In the genomic region with DNA sequence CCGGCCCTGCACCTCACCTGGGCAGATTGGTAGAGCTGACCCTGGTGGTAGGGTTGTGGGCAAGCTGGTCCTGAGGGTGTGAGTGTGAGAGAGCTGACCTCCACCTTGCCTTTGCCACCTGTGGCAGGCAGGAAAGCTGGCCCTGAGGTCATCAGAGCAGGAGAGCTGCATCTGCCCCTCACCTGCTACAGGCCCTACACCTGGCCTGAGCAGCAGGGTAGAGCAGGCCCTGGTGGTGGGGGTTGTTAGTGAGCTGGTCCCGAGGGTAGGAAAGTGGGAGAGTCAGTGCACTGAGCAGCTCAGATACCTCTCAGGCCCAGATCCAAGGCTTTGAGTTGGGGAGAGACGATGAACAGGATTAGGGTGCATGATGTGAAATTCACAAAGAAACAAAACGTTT, we compare ENCODE assay signal across 25 mouse cellular contexts. TPM values are rescaled to one million over a fixed set of nuclear protein-coding genes. Genes with fewer than 3 reads are reported as not detected.
DNase-seq lines count a peak whose midpoint lies in the region; ATAC-seq and TF ChIP-seq lines count a peak whose summit lies in the region.
"Had no signal": no experiment of that assay in that cellular context is flagged by ENCODE, and none has a peak within 500 bp of the region (broad histone marks: within the 10 kb centered on the region; RNA-seq: fewer than 3 reads in every experiment).

No protein-coding gene starts in this region.

- TF ChIP-seq EP300 in liver, postnatal 0 days (IDR thresholded peaks at IDR 0.05; ENCODE audit: low read depth): no peak

- no peak for DNase-seq in forebrain, embryonic 10.5 days (ENCODE audit: extremely low spot score, low spot score)
- no peak for DNase-seq in lung, postnatal 4 days
- DNase-seq in liver, postnatal 0 days: no peak
- no peak for DNase-seq in left cerebral cortex, postnatal 4 days
- DNase-seq: cerebellum, adult 9-10 months; gastrocnemius, adult 2 months; right cerebral cortex, postnatal 25 days; thymus, adult 18-20 months had no signal

- H3K4me3 ChIP-seq in forebrain, embryonic 16.5 days (replicated peaks; ENCODE audit: low read length): no peak overlapping the region
- H3K4me3 ChIP-seq in forebrain, embryonic 10.5 days: no peak overlapping the region
- H3K4me3 ChIP-seq in intestine, postnatal 0 days (ENCODE audit: low read depth, low read length): no peak overlapping the region
- no peak overlapping the region for H3K4me3 ChIP-seq in intestine, embryonic 16.5 days (ENCODE audit: low read length)
- H3K4me3 ChIP-seq in lung, embryonic 16.5 days (ENCODE audit: low read length): no peak overlapping the region
- no peak overlapping the region for H3K4me3 ChIP-seq in liver, postnatal 0 days (ENCODE audit: low read depth, low read length)
- H3K4me3 ChIP-seq: erythroblast, embryonic 14.5 days; gastrocnemius, adult 2 months; heart, embryonic 15.5 days; intestine, embryonic 15.5 days had no signal

- no peaks in the 10 kb centered on the region for H3K36me3 ChIP-seq in forebrain, embryonic 16.5 days (ENCODE audit: control insufficient read depth, insufficient read depth)
- H3K36me3 ChIP-seq in forebrain, embryonic 10.5 days (replicated peaks): no peaks in the 10 kb centered on the region
- peaks cover 38% of the 10 kb centered on the region for H3K36me3 ChIP-seq in intestine, postnatal 0 days (ENCODE audit: control insufficient read depth, insufficient read depth)
- 0 out of 2 replicates have a peak, but pooled peaks cover 6% of the 10 kb centered on the region for H3K36me3 ChIP-seq in intestine, embryonic 16.5 days (ENCODE audit: control insufficient read depth, insufficient read depth, low read length)
- H3K36me3 ChIP-seq in lung, embryonic 16.5 days (ENCODE audit: control insufficient read depth, insufficient read depth, low read length): no peaks in the 10 kb centered on the region
- peaks cover 76% of the 10 kb centered on the region for H3K36me3 ChIP-seq in liver, postnatal 0 days (replicated peaks; ENCODE audit: insufficient read depth, low read length)
- H3K36me3 ChIP-seq: heart, embryonic 15.5 days had no signal

- no peak for TF ChIP-seq CTCF in intestine, postnatal 0 days (IDR thresholded peaks at IDR 0.05; ENCODE audit: low read depth)
- no peak for TF ChIP-seq CTCF in liver, postnatal 0 days (IDR thresholded peaks at IDR 0.05; ENCODE audit: low read depth)

- ATAC-seq in forebrain, embryonic 16.5 days: 0 out of 2 replicates have a peak, but pooled peaks have one; percentile 33
- peak; percentile 34; the same call in 1 of the 2 replicates for ATAC-seq in intestine, postnatal 0 days
- no peak; the same call in 1 of the 2 replicates for ATAC-seq in intestine, embryonic 16.5 days
- ATAC-seq in lung, embryonic 16.5 days (ENCODE audit: low read depth): 0 out of 2 replicates have a peak, but pooled peaks have one; percentile 15
- 0 out of 2 replicates have a peak, but pooled peaks have one; percentile 5 for ATAC-seq in liver, postnatal 0 days
- ATAC-seq: activated CD4-positive, CD25-positive, alpha-beta regulatory T cell, adult 4 months; intestine, embryonic 15.5 days had no signal

- H3K4me1 ChIP-seq in forebrain, embryonic 16.5 days (replicated peaks; ENCODE audit: control insufficient read depth, insufficient read depth, low read length): no peaks in the 10 kb centered on the region
- peaks cover 4% of the 10 kb centered on the region; the same call in 1 of the 2 replicates for H3K4me1 ChIP-seq in forebrain, embryonic 10.5 days
- H3K4me1 ChIP-seq in intestine, postnatal 0 days (replicated peaks; ENCODE audit: control insufficient read depth, insufficient read depth, low read length): no peaks in the 10 kb centered on the region
- H3K4me1 ChIP-seq in intestine, embryonic 16.5 days (ENCODE audit: control insufficient read depth, insufficient read depth, low read length): no peaks in the 10 kb centered on the region
- H3K4me1 ChIP-seq in lung, embryonic 16.5 days (replicated peaks; ENCODE audit: control insufficient read depth, insufficient read depth, low read length): no peaks in the 10 kb centered on the region
- H3K4me1 ChIP-seq in liver, postnatal 0 days (ENCODE audit: insufficient read depth): no peaks in the 10 kb centered on the region
- H3K4me1 ChIP-seq: heart, embryonic 15.5 days; intestine, embryonic 15.5 days had no signal

- no peaks in the 10 kb centered on the region for H3K9me3 ChIP-seq in forebrain, embryonic 16.5 days (ENCODE audit: control insufficient read depth, low read length)
- 0 out of 2 replicates have a peak, but pooled peaks cover 3% of the 10 kb centered on the region for H3K9me3 ChIP-seq in forebrain, embryonic 10.5 days
- no peaks in the 10 kb centered on the region for H3K9me3 ChIP-seq in intestine, postnatal 0 days (ENCODE audit: control insufficient read depth)
- no peaks in the 10 kb centered on the region for H3K9me3 ChIP-seq in intestine, embryonic 16.5 days (ENCODE audit: control insufficient read depth, low read length)
- no peaks in the 10 kb centered on the region for H3K9me3 ChIP-seq in lung, embryonic 16.5 days (ENCODE audit: control insufficient read depth, low read length)
- no peaks in the 10 kb centered on the region for H3K9me3 ChIP-seq in liver, postnatal 0 days (ENCODE audit: low read length)
- H3K9me3 ChIP-seq: heart, embryonic 15.5 days; intestine, embryonic 15.5 days had no signal

- no peak overlapping the region for H3K9ac ChIP-seq in forebrain, embryonic 16.5 days (replicated peaks; ENCODE audit: low read depth, low read length)
- no peak overlapping the region for H3K9ac ChIP-seq in intestine, postnatal 0 days (ENCODE audit: low read depth, low read length)
- H3K9ac ChIP-seq in intestine, embryonic 16.5 days (ENCODE audit: low read depth, low read length): no peak overlapping the region
- no peak overlapping the region for H3K9ac ChIP-seq in lung, embryonic 16.5 days (ENCODE audit: low read length)
- H3K9ac ChIP-seq in liver, postnatal 0 days (replicated peaks): no peak overlapping the region
- H3K9ac ChIP-seq: heart, embryonic 15.5 days; intestine, embryonic 15.5 days had no signal

- no peak overlapping the region for H3K4me2 ChIP-seq in forebrain, embryonic 16.5 days (ENCODE audit: low read length)
- H3K4me2 ChIP-seq in intestine, postnatal 0 days (replicated peaks; ENCODE audit: low read depth): no peak overlapping the region
- no peak overlapping the region for H3K4me2 ChIP-seq in intestine, embryonic 16.5 days (ENCODE audit: low read depth, low read length)
- no peak overlapping the region for H3K4me2 ChIP-seq in lung, embryonic 16.5 days (ENCODE audit: low read depth, low read length)
- H3K4me2 ChIP-seq in liver, postnatal 0 days (ENCODE audit: low read depth, low read length): no peak overlapping the region
- H3K4me2 ChIP-seq: heart, embryonic 15.5 days; intestine, embryonic 15.5 days had no signal

- no peak overlapping the region for H3K27ac ChIP-seq in forebrain, embryonic 16.5 days (ENCODE audit: low read length)
- no peak overlapping the region for H3K27ac ChIP-seq in forebrain, embryonic 10.5 days
- H3K27ac ChIP-seq in intestine, postnatal 0 days (ENCODE audit: low read depth, low read length): no peak overlapping the region
- no peak overlapping the region for H3K27ac ChIP-seq in intestine, embryonic 16.5 days (ENCODE audit: low read length)
- no peak overlapping the region for H3K27ac ChIP-seq in lung, embryonic 16.5 days (ENCODE audit: low read length)
- H3K27ac ChIP-seq in liver, postnatal 0 days (ENCODE audit: low read depth): no peak overlapping the region
- H3K27ac ChIP-seq: gastrocnemius, adult 2 months; heart, embryonic 15.5 days; intestine, embryonic 15.5 days had no signal

- intact Hi-C loops in left cerebral cortex, postnatal 4 days (cut with DNase I): loop anchor here (10.0 kb wide), 2 partner anchors 85 to 225 kb away; no protein-coding TSS in a partner anchor

- H3K27me3 ChIP-seq in forebrain, embryonic 16.5 days (replicated peaks; ENCODE audit: control insufficient read depth, insufficient read depth, low read length): no peaks in the 10 kb centered on the region
- 0 out of 2 replicates have a peak, but pooled peaks cover 8% of the 10 kb centered on the region for H3K27me3 ChIP-seq in forebrain, embryonic 10.5 days (ENCODE audit: poor library complexity, severe bottlenecking)
- no peaks in the 10 kb centered on the region for H3K27me3 ChIP-seq in intestine, postnatal 0 days (replicated peaks; ENCODE audit: control insufficient read depth, insufficient read depth, low read length)
- no peaks in the 10 kb centered on the region for H3K27me3 ChIP-seq in intestine, embryonic 16.5 days (replicated peaks; ENCODE audit: control insufficient read depth, insufficient read depth, low read length)
- H3K27me3 ChIP-seq in lung, embryonic 16.5 days (ENCODE audit: control insufficient read depth, insufficient read depth, low read depth, low read length): no peaks in the 10 kb centered on the region
- H3K27me3 ChIP-seq in liver, postnatal 0 days (ENCODE audit: insufficient read depth, low read length): no peaks in the 10 kb centered on the region
- H3K27me3 ChIP-seq: intestine, embryonic 15.5 days had no signal

- 80% methylated on average over 4 of the region's 4 CpGs for WGBS in forebrain, embryonic 16.5 days
- 80% methylated on average over 4 of the region's 4 CpGs for WGBS in forebrain, embryonic 10.5 days
- WGBS in intestine, postnatal 0 days: 84% methylated on average over 4 of the region's 4 CpGs
- 77% methylated on average over 4 of the region's 4 CpGs for WGBS in intestine, embryonic 16.5 days
- 67% methylated on average over 4 of the region's 4 CpGs for WGBS in lung, embryonic 16.5 days
- 83% methylated on average over 4 of the region's 4 CpGs for WGBS in liver, postnatal 0 days (ENCODE audit: insufficient replicate concordance)

RNA-seq across cellular contexts. Expression of a gene that starts 31.6 kb away (rescaled TPM):
- not detected in 2 replicates for polyA plus RNA-seq in forebrain, embryonic 16.5 days (2015; fragmentation: Nextera tagmentation; extraction: Ambion mirVana)
- 0.11 TPM in 1 of 2 replicates, not detected in the other for polyA plus RNA-seq in forebrain, embryonic 10.5 days (2016; fragmentation: Nextera tagmentation; extraction: Ambion mirVana)
- not detected in 2 replicates for polyA plus RNA-seq in intestine, postnatal 0 days (2015; fragmentation: Nextera tagmentation; extraction: Ambion mirVana)
- 0.10 TPM in 2 replicates for polyA plus RNA-seq in intestine, embryonic 16.5 days (2015; fragmentation: Nextera tagmentation; extraction: Ambion mirVana)
- polyA plus RNA-seq in lung, embryonic 16.5 days (2015; fragmentation: Nextera tagmentation; extraction: Ambion mirVana): not detected in 2 replicates
- 0.11 and 0.13 TPM in 2 replicates for polyA plus RNA-seq in liver, postnatal 0 days (2015; fragmentation: Nextera tagmentation; extraction: Ambion mirVana)
- not detected for total RNA-seq in left cerebral cortex, postnatal 4 days (2021)
- total RNA-seq: adrenal gland, postnatal 10 days; G1E; gastrocnemius, adult 2 months; hematopoietic stem cell, adult 5-6 weeks; left cerebral cortex, adult 18-20 months; left cerebral cortex, postnatal 36 days; liver, adult 2 months; megakaryocyte-erythroid progenitor cell, adult 5-6 weeks had no signal
- polyA plus RNA-seq: activated CD4-positive, CD25-positive, alpha-beta regulatory T cell, adult 4 months; embryonic facial prominence, embryonic 11.5 days; G1E; heart, embryonic 15.5 days; intestine, embryonic 15.5 days; stomach, embryonic 14.5 days had no signal

RNA-seq across cellular contexts. Expression of a gene that starts 48.1 kb away (rescaled TPM):
- 93.7 and 103 TPM in 2 replicates for polyA plus RNA-seq in forebrain, embryonic 16.5 days (2015; fragmentation: Nextera tagmentation; extraction: Ambion mirVana)
- 23.3 and 25.4 TPM in 2 replicates for polyA plus RNA-seq in forebrain, embryonic 10.5 days (2016; fragmentation: Nextera tagmentation; extraction: Ambion mirVana)
- polyA plus RNA-seq in intestine, postnatal 0 days (2015; fragmentation: Nextera tagmentation; extraction: Ambion mirVana): 20.9 and 21.7 TPM in 2 replicates
- 36.9 and 37.6 TPM in 2 replicates for polyA plus RNA-seq in intestine, embryonic 16.5 days (2015; fragmentation: Nextera tagmentation; extraction: Ambion mirVana)
- polyA plus RNA-seq in lung, embryonic 16.5 days (2015; fragmentation: Nextera tagmentation; extraction: Ambion mirVana): 22.8 and 26.0 TPM in 2 replicates
- polyA plus RNA-seq in liver, postnatal 0 days (2015; fragmentation: Nextera tagmentation; extraction: Ambion mirVana): 15.4 and 17.1 TPM in 2 replicates
- total RNA-seq in left cerebral cortex, postnatal 4 days (2021): 10 to 100 TPM; 86.1 to 92.1 TPM

RNA-seq across cellular contexts. Expression of a gene that starts 48.1 kb away (rescaled TPM):
- 2.7 and 4.8 TPM in 2 replicates for polyA plus RNA-seq in forebrain, embryonic 16.5 days (2015; fragmentation: Nextera tagmentation; extraction: Ambion mirVana)
- 3.5 and 7.6 TPM in 2 replicates for polyA plus RNA-seq in forebrain, embryonic 10.5 days (2016; fragmentation: Nextera tagmentation; extraction: Ambion mirVana)
- 62.8 and 78.9 TPM in 2 replicates for polyA plus RNA-seq in intestine, postnatal 0 days (2015; fragmentation: Nextera tagmentation; extraction: Ambion mirVana)
- polyA plus RNA-seq in intestine, embryonic 16.5 days (2015; fragmentation: Nextera tagmentation; extraction: Ambion mirVana): 74.0 and 83.9 TPM in 2 replicates
- 11.4 and 18.4 TPM in 2 replicates for polyA plus RNA-seq in lung, embryonic 16.5 days (2015; fragmentation: Nextera tagmentation; extraction: Ambion mirVana)
- polyA plus RNA-seq in liver, postnatal 0 days (2015; fragmentation: Nextera tagmentation; extraction: Ambion mirVana): 94.2 and 108 TPM in 2 replicates
- total RNA-seq in left cerebral cortex, postnatal 4 days (2021): 10 to 100 TPM; 14.6 to 19.7 TPM
